Mouse (Mus musculus) embryonic facial prominence, embryonic 14.5 days (tissue): Measurements from ENCODE around the gene Dnm3. TPM values are rescaled to one million over a fixed set of nuclear protein-coding genes. Genes with fewer than 3 reads are reported as not detected.
A peak's percentile ranks its signal among the peaks of the same experiment; 100 is the strongest.

Source experiments
- ATAC-seq: fragments of 200-750 bp; cut with Nextera tagmentation; 2 replicates; pipeline ENCODE4 v1.8.0; 2017; ENCODE audit warnings: low read depth, moderate number of reproducible peaks, moderate TSS enrichment
- DNase-seq: peaks from one replicate; pipeline ENCODE4 v3.0.0-alpha.2; 2015; ENCODE audit warnings: low spot score
- H3K27ac ChIP-seq: fragments of 300-500 bp; sonication (generic); replicated peaks from 2 replicates; pipeline ENCODE4 v1.5.1; 2014; ENCODE audit warnings: low read depth, mild to moderate bottlenecking, low read length, moderate library complexity
- H3K27me3 ChIP-seq: fragments of 300-500 bp; sonication (generic); replicated peaks from 2 replicates; pipeline ENCODE4 v1.6.1; 2014; ENCODE audit warnings: low read length; ENCODE audit not compliant: control insufficient read depth, insufficient read depth
- H3K36me3 ChIP-seq: fragments of 300-500 bp; sonication (generic); 2 replicates; pipeline ENCODE4 v1.6.1; 2014; ENCODE audit warnings: low read length, mixed read lengths; ENCODE audit not compliant: control insufficient read depth, insufficient read depth
- H3K4me1 ChIP-seq: fragments of 300-500 bp; sonication (generic); 2 replicates; pipeline ENCODE4 v1.6.1; 2014; ENCODE audit warnings: antibody characterized with exemption, low read length; ENCODE audit not compliant: control insufficient read depth, insufficient read depth
- H3K4me2 ChIP-seq: fragments of 300-500 bp; sonication (generic); 2 replicates; pipeline ENCODE4 v1.6.1; 2014; ENCODE audit warnings: low read depth, mild to moderate bottlenecking, low read length, moderate library complexity, mixed read lengths
- H3K4me3 ChIP-seq: fragments of 300-500 bp; sonication (generic); 2 replicates; pipeline ENCODE4 v1.5.1; 2014; ENCODE audit warnings: low read depth, mild to moderate bottlenecking, low read length
- H3K9ac ChIP-seq: fragments of 300-500 bp; sonication (generic); 2 replicates; pipeline ENCODE4 v1.6.1; 2014; ENCODE audit warnings: low read depth, mild to moderate bottlenecking, low read length, moderate library complexity, mixed read lengths
- H3K9me3 ChIP-seq: fragments of 300-500 bp; sonication (generic); 2 replicates; pipeline ENCODE4 v1.6.1; 2016; ENCODE audit warnings: low read length; ENCODE audit not compliant: control insufficient read depth
- whole genome bisulfite sequencing: fragments of 180-500 bp; shearing (Covaris S2); extraction: QIAGEN DNeasy Blood & Tissue Kit; methylation state at CpG from one replicate; pipeline ENCODE4 v1.1.7; 2014; 5-methylcytosine and 5-hydroxymethylcytosine counted together
- polyA plus RNA-seq: library from polyadenylated mRNA; unstranded; fragments of >200 nt; fragmentation: Nextera tagmentation; extraction: Ambion mirVana; gene quantifications from 2 replicates; pipeline ENCODE4 v1.2.1, GENCODE M21; 2014

Dnm3 gene
- polyA plus RNA-seq, 1 experiment from 2014 or later: 9.1 TPM

- Histone ChIP-seq H3K4me2 (no peak overlapping the region), H3K4me1 (peaks cover 30% of the 10 kb centered on the region), H3K4me3 (no peak overlapping the region), H3K9ac (no peak overlapping the region), H3K36me3 (no peaks in the 10 kb centered on the region), H3K27ac (peak overlapping the region; percentile 55), H3K27me3 (no peaks in the 10 kb centered on the region), H3K9me3 (no peaks in the 10 kb centered on the region)
- 57% methylated on average over 2 of the region's 2 CpGs for WGBS
- no peak for DNase-seq
- ATAC-seq: no peak
These were observed 319.3 kb downstream of the Dnm3 start for GRCm38 (mm10) chr1:162158486-162158885.

- no peak overlapping the region for H3K4me3 ChIP-seq
- H3K9me3 ChIP-seq: no peaks in the 10 kb centered on the region
- no peaks in the 10 kb centered on the region for H3K36me3 ChIP-seq
- DNase-seq (no peak), ATAC-seq (no peak)
- no peaks in the 10 kb centered on the region for H3K27me3 ChIP-seq
- no peak overlapping the region for H3K9ac ChIP-seq
- no peak overlapping the region for H3K4me2 ChIP-seq
- peaks cover 27% of the 10 kb centered on the region for H3K4me1 ChIP-seq
- 59% methylated on average over 5 of the region's 5 CpGs for WGBS
- peak overlapping the region; percentile 53 for H3K27ac ChIP-seq
These were observed 320.2 kb downstream of the Dnm3 start for GRCm38 (mm10) chr1:162157659-162158058.

GRCm38 (mm10) chr1:162156873-162157272 lies 321.0 kb downstream of the Dnm3 start:
- H3K4me1 ChIP-seq: peaks cover 22% of the 10 kb centered on the region
- no peaks in the 10 kb centered on the region for H3K9me3 ChIP-seq
- 60% methylated on average over 5 of the region's 5 CpGs for WGBS
- DNase-seq (peak; percentile 81), ATAC-seq (peak; percentile 81)
- no peaks in the 10 kb centered on the region for H3K36me3 ChIP-seq
- no peak overlapping the region for H3K9ac ChIP-seq
- H3K4me2 ChIP-seq: no peak overlapping the region
- no peak overlapping the region for H3K4me3 ChIP-seq
- 0 out of 2 replicates have a peak overlapping the region, but pooled peaks have one; percentile 53 for H3K27ac ChIP-seq
- no peaks in the 10 kb centered on the region for H3K27me3 ChIP-seq

GRCm38 (mm10) chr1:162155546-162155945 lies 322.3 kb downstream of the Dnm3 start:
- Histone ChIP-seq H3K27me3 (no peaks in the 10 kb centered on the region), H3K27ac (no peak overlapping the region), H3K4me1 (peaks cover 19% of the 10 kb centered on the region), H3K4me2 (no peak overlapping the region), H3K4me3 (no peak overlapping the region), H3K36me3 (no peaks in the 10 kb centered on the region), H3K9me3 (no peaks in the 10 kb centered on the region), H3K9ac (no peak overlapping the region)
- no peak for DNase-seq
- WGBS: 79% methylated on average over 3 of the region's 3 CpGs
- no peak for ATAC-seq

- 44% methylated on average over 5 of the region's 5 CpGs for WGBS
- ATAC-seq (no peak), DNase-seq (no peak)
- peak overlapping the region; percentile 74; the same call in 1 of the 2 replicates for H3K27ac ChIP-seq
- no peak overlapping the region for H3K9ac ChIP-seq
- H3K9me3 ChIP-seq: no peaks in the 10 kb centered on the region
- no peaks in the 10 kb centered on the region for H3K27me3 ChIP-seq
- H3K4me1 ChIP-seq: peaks cover 8% of the 10 kb centered on the region; the same call in 1 of the 2 replicates
- H3K36me3 ChIP-seq: no peaks in the 10 kb centered on the region
- H3K4me2 ChIP-seq: no peak overlapping the region
- H3K4me3 ChIP-seq: no peak overlapping the region
These were observed 324.7 kb downstream of the Dnm3 start for GRCm38 (mm10) chr1:162153118-162153517.

- H3K27ac ChIP-seq: no peak overlapping the region
- no peak overlapping the region for H3K9ac ChIP-seq
- DNase-seq: no peak
- no peaks in the 10 kb centered on the region for H3K27me3 ChIP-seq
- H3K9me3 ChIP-seq: no peaks in the 10 kb centered on the region
- no peak for ATAC-seq
- H3K4me2 ChIP-seq: no peak overlapping the region
- H3K36me3 ChIP-seq: no peaks in the 10 kb centered on the region
- H3K4me3 ChIP-seq: no peak overlapping the region
- 93% methylated on average over 3 of the region's 3 CpGs for WGBS
- 0 out of 2 replicates have a peak, but pooled peaks cover 4% of the 10 kb centered on the region for H3K4me1 ChIP-seq
These were observed 328.1 kb downstream of the Dnm3 start for GRCm38 (mm10) chr1:162149730-162150129.

GRCm38 (mm10) chr1:162147554-162147953 lies 330.3 kb downstream of the Dnm3 start:
- no peak overlapping the region for H3K27ac ChIP-seq
- H3K4me1 ChIP-seq: 0 out of 2 replicates have a peak, but pooled peaks cover 5% of the 10 kb centered on the region
- DNase-seq: no peak
- H3K27me3 ChIP-seq: no peaks in the 10 kb centered on the region
- ATAC-seq: no peak
- H3K4me2 ChIP-seq: no peak overlapping the region
- H3K9me3 ChIP-seq: no peaks in the 10 kb centered on the region
- no peak overlapping the region for H3K9ac ChIP-seq
- no peak overlapping the region for H3K4me3 ChIP-seq
- WGBS: 88% methylated on average over 3 of the region's 3 CpGs
- no peaks in the 10 kb centered on the region for H3K36me3 ChIP-seq

- Histone ChIP-seq H3K36me3 (no peaks in the 10 kb centered on the region), H3K9me3 (no peaks in the 10 kb centered on the region), H3K27me3 (no peaks in the 10 kb centered on the region), H3K9ac (no peak overlapping the region), H3K27ac (no peak overlapping the region), H3K4me1 (0 out of 2 replicates have a peak, but pooled peaks cover 4% of the 10 kb centered on the region), H3K4me2 (no peak overlapping the region), H3K4me3 (no peak overlapping the region)
- ATAC-seq: no peak
- 79% methylated on average over 5 of the region's 6 CpGs for WGBS
- DNase-seq: no peak
These were observed 332.1 kb downstream of the Dnm3 start for GRCm38 (mm10) chr1:162145748-162146147.

GRCm38 (mm10) chr1:162144992-162145391 lies 332.8 kb downstream of the Dnm3 start:
- Histone ChIP-seq H3K27me3 (no peaks in the 10 kb centered on the region), H3K9me3 (no peaks in the 10 kb centered on the region), H3K27ac (peak overlapping the region; percentile 86), H3K36me3 (no peaks in the 10 kb centered on the region), H3K4me3 (no peak overlapping the region), H3K9ac (no peak overlapping the region), H3K4me1 (0 out of 2 replicates have a peak, but pooled peaks cover 4% of the 10 kb centered on the region), H3K4me2 (no peak overlapping the region)
- DNase-seq: no peak
- ATAC-seq: no peak
- WGBS: no CpG with 5 or more reads among the region's 1 CpGs
